Mouse (Mus musculus): Measurements from ENCODE around the gene Gm128. TPM values are rescaled to one million over a fixed set of nuclear protein-coding genes. Genes with fewer than 3 reads are reported as not detected.
"Not testable (repeated sequence)": the region's sequence is repeated elsewhere in the genome, so short reads cannot be mapped to it uniquely, and the experiment has no call there.

Gm128 gene
- total RNA-seq, 1 experiment from 2014 or later: not detected

GRCm38 (mm10) chr3:95213609-95213975, 27.8 kb downstream of the Gm128 start:
- ATAC-seq (replicated peaks; ENCODE audit: insufficient number of reproducible peaks, low FRiP score, low TSS enrichment, poor library complexity, severe bottlenecking): no peak

- not testable (repeated sequence) for ATAC-seq (replicated peaks; ENCODE audit: insufficient number of reproducible peaks, low FRiP score, low TSS enrichment, poor library complexity, severe bottlenecking)
Observed at GRCm38 (mm10) chr3:95212889-95213608, 28.3 kb downstream of the Gm128 start.

DNA sequence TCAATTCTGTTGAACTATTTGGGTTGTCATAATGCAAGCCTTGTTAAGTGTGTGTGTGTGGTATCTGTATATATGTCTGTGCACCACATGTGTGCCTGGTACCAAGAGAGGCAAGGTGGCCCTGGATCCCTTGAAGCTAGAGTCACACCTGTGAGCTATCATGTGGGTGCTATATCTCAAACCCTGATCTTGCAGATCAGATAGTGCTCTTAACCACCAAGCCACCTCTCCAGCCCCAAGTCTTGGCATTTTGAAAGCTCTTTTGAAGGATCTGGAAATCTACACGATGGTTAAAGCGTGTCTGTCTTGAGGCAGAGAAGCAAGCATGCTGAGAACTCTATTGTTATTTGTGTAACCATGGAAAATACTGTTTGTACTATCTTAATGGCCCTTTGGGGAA, 30.8 kb downstream of the Gm128 start:
- ATAC-seq (replicated peaks; ENCODE audit: insufficient number of reproducible peaks, low FRiP score, low TSS enrichment, poor library complexity, severe bottlenecking): no peak

DNA sequence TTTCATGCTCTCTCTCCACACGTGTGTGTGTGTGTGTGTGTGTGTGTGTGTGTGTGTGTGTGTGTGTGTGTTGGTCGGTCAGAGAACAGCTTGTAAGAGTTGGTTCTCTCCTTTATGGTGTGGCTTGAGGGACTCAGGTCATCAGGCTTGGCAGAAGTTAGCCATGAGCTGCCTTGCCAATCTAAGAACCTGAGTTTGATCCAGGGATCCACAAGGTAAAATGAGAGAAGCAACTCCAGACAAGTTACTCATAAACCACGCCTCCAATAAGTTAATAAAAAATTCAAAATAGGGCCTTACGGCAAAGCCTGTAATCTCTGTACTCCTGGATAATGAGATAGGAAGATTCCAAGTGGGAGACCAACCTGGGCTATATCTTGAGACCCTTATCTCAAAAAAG, 33.1 kb downstream of the Gm128 start:
- ATAC-seq (replicated peaks; ENCODE audit: insufficient number of reproducible peaks, low FRiP score, low TSS enrichment, poor library complexity, severe bottlenecking): no peak

- no peak for ATAC-seq (replicated peaks; ENCODE audit: insufficient number of reproducible peaks, low FRiP score, low TSS enrichment, poor library complexity, severe bottlenecking)
Observed at GRCm38 (mm10) chr3:95203880-95204279, 37.5 kb downstream of the Gm128 start.

DNA sequence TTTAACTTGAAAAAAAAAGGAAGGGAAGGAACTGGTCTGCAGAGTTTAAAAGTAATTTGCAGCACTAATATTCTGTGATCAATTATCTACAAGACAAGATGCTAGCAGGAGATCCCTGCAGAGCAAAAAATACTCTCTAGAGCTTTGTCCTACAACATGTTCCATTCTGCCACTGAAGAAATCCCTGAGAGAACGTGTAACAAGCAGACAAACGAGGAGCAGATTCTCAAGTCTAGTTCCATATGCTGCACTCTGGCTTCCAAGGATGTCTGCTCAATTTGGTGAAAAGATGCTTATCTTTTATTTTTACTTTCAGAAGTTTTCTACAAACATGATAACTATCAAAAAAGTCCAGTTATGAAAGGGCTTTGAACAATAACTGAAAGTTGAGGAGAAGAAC, 40.8 kb downstream of the Gm128 start:
- no peak for ATAC-seq (replicated peaks; ENCODE audit: insufficient number of reproducible peaks, low FRiP score, low TSS enrichment, poor library complexity, severe bottlenecking)

GRCm38 (mm10) chr3:95200132-95200531, 41.3 kb downstream of the Gm128 start:
- ATAC-seq (replicated peaks; ENCODE audit: insufficient number of reproducible peaks, low FRiP score, low TSS enrichment, poor library complexity, severe bottlenecking): no peak

DNA sequence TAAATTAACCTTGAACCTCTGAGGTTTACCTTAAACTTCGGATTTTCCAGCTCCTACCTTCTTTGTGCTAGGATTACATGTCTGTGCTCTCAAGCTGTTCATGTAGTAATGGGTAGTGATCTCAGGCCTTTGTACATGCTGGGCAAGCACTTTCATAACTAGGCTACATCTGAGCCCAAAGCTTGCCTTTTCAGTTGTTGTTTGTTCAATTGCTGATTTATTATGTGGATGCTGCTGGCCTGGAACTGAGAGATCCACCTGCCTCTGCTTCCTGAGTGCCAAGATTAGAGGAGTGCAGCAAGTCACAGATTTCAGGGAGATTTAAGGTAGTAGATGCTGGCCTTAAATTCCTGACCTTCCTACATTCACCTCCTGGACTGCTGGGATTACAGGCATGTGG, 42.3 kb downstream of the Gm128 start:
- no peak for ATAC-seq (replicated peaks; ENCODE audit: insufficient number of reproducible peaks, low FRiP score, low TSS enrichment, poor library complexity, severe bottlenecking)

GRCm38 (mm10) chr3:95195772-95196171, 45.6 kb downstream of the Gm128 start:
- ATAC-seq (replicated peaks; ENCODE audit: insufficient number of reproducible peaks, low FRiP score, low TSS enrichment, poor library complexity, severe bottlenecking): no peak

DNA sequence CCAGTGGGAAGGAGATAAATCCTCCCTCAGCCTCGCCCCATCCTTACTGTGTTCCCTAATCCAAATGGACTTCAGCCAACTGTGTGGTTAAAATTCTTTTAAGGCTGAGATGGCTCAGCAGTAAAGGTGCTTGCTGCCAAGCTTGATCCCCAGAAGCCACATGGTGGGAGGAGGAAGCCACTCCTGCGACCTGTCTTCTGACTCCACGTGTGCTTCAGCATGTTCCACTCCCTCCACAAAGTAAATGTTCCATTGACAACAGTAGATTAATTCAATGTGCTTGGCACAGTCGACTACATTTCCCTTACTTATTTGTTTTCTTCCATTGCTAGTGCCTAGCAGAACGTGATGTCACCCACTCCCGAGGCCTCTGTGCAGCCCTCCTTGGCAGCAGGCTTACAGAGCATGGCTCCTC, 46.7 kb downstream of the Gm128 start:
- no peak for ATAC-seq (replicated peaks; ENCODE audit: insufficient number of reproducible peaks, low FRiP score, low TSS enrichment, poor library complexity, severe bottlenecking)

Other genes with a start within 250 kb of the Gm128 start
- 17.3 to 33.2 TPM (median 29.2 TPM) in 3 replicates for gene Zfp687, start 226.2 kb downstream of the Gm128 start, total RNA-seq (2017)
- 201 to 282 TPM (median 263 TPM) in 3 replicates for gene Psmd4, start 199.0 kb downstream of the Gm128 start, total RNA-seq (2017)
- gene Pip5k1a, start 134.7 kb downstream of the Gm128 start, total RNA-seq (2017): 12.2 to 29.3 TPM (median 16.7 TPM) in 3 replicates
- gene Vps72, start 130.6 kb downstream of the Gm128 start, total RNA-seq (2017): 43.2 to 86.5 TPM (median 55.3 TPM) in 3 replicates
- not detected in 3 replicates for gene Tmod4, start 117.1 kb downstream of the Gm128 start, total RNA-seq (2017)
- 65.3 to 128 TPM (median 82.5 TPM) in 3 replicates for gene Scnm1, start 107.6 kb downstream of the Gm128 start, total RNA-seq (2017)
- 4.1 to 5.9 TPM (median 5.7 TPM) in 3 replicates for gene Lysmd1, start 107.5 kb downstream of the Gm128 start, total RNA-seq (2017)
- 63.2 to 73.9 TPM (median 73.1 TPM) in 3 replicates for gene Tnfaip8l2, start 99.2 kb downstream of the Gm128 start, total RNA-seq (2017)
- gene Sema6c, start 81.1 kb downstream of the Gm128 start, total RNA-seq (2017): not detected in 3 replicates
- 87.0 to 129 TPM (median 91.1 TPM) in 3 replicates for gene Gabpb2, start 23.7 kb downstream of the Gm128 start, total RNA-seq (2017)
- gene Cdc42se1, start 12.9 kb downstream of the Gm128 start, total RNA-seq (2017): 122 to 191 TPM (median 182 TPM) in 3 replicates
- gene Mllt11, start 9.4 kb downstream of the Gm128 start, total RNA-seq (2017): 6.2 to 18.2 TPM (median 9.1 TPM) in 3 replicates
- not detected in 3 replicates for gene Bnipl, start 9.6 kb upstream of the Gm128 start, total RNA-seq (2017)
- 21.6 to 32.4 TPM (median 30.4 TPM) in 3 replicates for gene Mindy1, start 39.7 kb upstream of the Gm128 start, total RNA-seq (2017)
- 8.1 to 16.9 TPM (median 8.6 TPM) in 3 replicates for gene Prune1, start 40.5 kb upstream of the Gm128 start, total RNA-seq (2017)
- 0.64 to 1.9 TPM (median 0.78 TPM) in 3 replicates for gene Anxa9, start 65.6 kb upstream of the Gm128 start, total RNA-seq (2017)
- gene Cers2, start 73.2 kb upstream of the Gm128 start, total RNA-seq (2017): 125 to 137 TPM (median 130 TPM) in 3 replicates
- gene Setdb1, start 115.6 kb upstream of the Gm128 start, total RNA-seq (2017): 21.0 to 33.6 TPM (median 22.6 TPM) in 3 replicates
- not detected in 3 replicates for gene 4930558C23Rik, start 161.2 kb upstream of the Gm128 start, total RNA-seq (2017)
- 30.7 to 46.7 TPM (median 44.1 TPM) in 3 replicates for gene Arnt, start 192.8 kb upstream of the Gm128 start, total RNA-seq (2017)